Mouse (Mus musculus) lung, postnatal 0 days (tissue): ENCODE results near the gene Ccdc151.

Source experiments
- CTCF ChIP-seq: IDR thresholded peaks from 2 replicates; pipeline ENCODE4 v1.5.1; 2016; ENCODE audit warnings: antibody characterized with exemption, mild to moderate bottlenecking
- EP300 ChIP-seq: IDR thresholded peaks from 2 replicates; pipeline ENCODE4 v1.6.1; 2016; ENCODE audit warnings: antibody characterized with exemption, mild to moderate bottlenecking, control low read depth

DNA sequence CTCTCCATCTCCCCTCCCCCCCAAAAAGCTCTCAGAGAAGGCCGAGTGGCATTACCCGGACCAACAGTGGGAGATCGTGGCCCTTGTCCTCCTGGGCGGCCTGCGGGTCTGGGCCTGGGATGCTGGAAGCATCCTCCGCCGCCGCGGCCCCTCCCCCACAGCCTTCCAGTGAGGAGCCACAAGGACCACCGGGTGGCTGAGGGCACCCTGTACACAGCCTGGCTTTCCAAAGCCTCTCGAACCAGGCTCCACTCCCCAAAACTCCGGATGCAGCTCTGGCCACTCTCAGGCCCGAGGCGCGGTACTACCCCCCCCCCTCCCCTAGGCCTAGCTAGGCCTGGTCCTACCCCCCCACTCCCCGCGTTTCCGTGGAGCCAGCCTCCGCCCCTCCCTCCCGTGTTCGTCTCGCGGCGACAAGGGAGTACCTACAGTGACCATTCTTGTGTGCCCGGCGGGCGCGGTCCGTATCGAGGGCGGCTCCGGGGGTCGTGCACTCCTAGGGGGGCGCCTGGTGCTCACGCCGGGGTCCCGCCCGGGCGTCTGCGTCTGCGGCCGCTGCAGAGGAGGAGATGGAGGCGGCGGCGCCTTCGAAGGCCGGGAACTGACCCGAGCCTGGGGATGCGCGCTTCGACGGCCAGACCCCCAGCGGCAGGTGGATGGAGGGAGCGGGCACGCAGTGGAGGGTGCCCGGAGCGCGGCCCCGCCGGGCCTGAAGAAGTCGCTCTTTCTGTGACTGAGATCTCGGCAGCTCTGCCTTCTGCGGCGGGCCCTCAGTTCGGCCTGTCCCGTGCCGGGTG is 48.9 kb upstream of the Ccdc151 start:
- no peak for TF ChIP-seq EP300
- no peak for TF ChIP-seq CTCF
